8 mouse cellular contexts compared by ENCODE assay signal in genomic region chr1:20951799-20952198, GRCm38 (mm10). TPM values are rescaled to one million over a fixed set of nuclear protein-coding genes. Genes with fewer than 3 reads are reported as not detected.
DNase-seq lines count a peak whose midpoint lies in the region; ATAC-seq lines count a peak whose summit lies in the region.

No protein-coding gene starts in this region.

- ATAC-seq in lung, embryonic 16.5 days (ENCODE audit: low read depth): no peak; the same call in 1 of the 2 replicates
- peak; percentile 35; the same call in 1 of the 2 replicates for ATAC-seq in erythroid progenitor cell, adult 5-6 weeks (replicated peaks; ENCODE audit: low FRiP score, poor library complexity, severe bottlenecking)
- no peak for ATAC-seq in limb, embryonic 15.5 days (ENCODE audit: insufficient number of reproducible peaks, low FRiP score, low TSS enrichment, low read depth)
- ATAC-seq in stomach, embryonic 14.5 days (ENCODE audit: insufficient number of reproducible peaks, insufficient read depth, low FRiP score, low read depth): no peak

- no peaks in the 10 kb centered on the region for H3K27me3 ChIP-seq in lung, embryonic 16.5 days (ENCODE audit: control insufficient read depth, insufficient read depth, low read depth, low read length)
- no peaks in the 10 kb centered on the region for H3K27me3 ChIP-seq in limb, embryonic 15.5 days
- H3K27me3 ChIP-seq in stomach, embryonic 14.5 days (ENCODE audit: control insufficient read depth, insufficient read depth, low read length): no peaks in the 10 kb centered on the region

- 0 out of 2 replicates have a peak, but pooled peaks cover 3% of the 10 kb centered on the region for H3K4me1 ChIP-seq in lung, embryonic 16.5 days (replicated peaks; ENCODE audit: control insufficient read depth, insufficient read depth, low read length)
- H3K4me1 ChIP-seq in limb, embryonic 15.5 days: peaks cover 11% of the 10 kb centered on the region
- peaks cover 2% of the 10 kb centered on the region; the same call in 1 of the 2 replicates for H3K4me1 ChIP-seq in stomach, embryonic 14.5 days (ENCODE audit: control insufficient read depth, insufficient read depth, low read length)

- 0 out of 2 replicates have a peak overlapping the region, but pooled peaks have one; percentile 12 for H3K27ac ChIP-seq in lung, embryonic 16.5 days (ENCODE audit: low read length)
- H3K27ac ChIP-seq in limb, embryonic 15.5 days: peak overlapping the region; percentile 81
- H3K27ac ChIP-seq in stomach, embryonic 14.5 days (ENCODE audit: low read length): 0 out of 2 replicates have a peak overlapping the region, but pooled peaks have one; percentile 28

- peak overlapping the region; percentile 69 for H3K4me2 ChIP-seq in lung, embryonic 16.5 days (ENCODE audit: low read depth, low read length)
- H3K4me2 ChIP-seq in limb, embryonic 15.5 days: peak overlapping the region; percentile 74
- peak overlapping the region; percentile 69 for H3K4me2 ChIP-seq in stomach, embryonic 14.5 days (replicated peaks; ENCODE audit: low read depth, low read length)

- peak overlapping the region; percentile 62 for H3K9ac ChIP-seq in lung, embryonic 16.5 days (ENCODE audit: low read length)
- H3K9ac ChIP-seq in limb, embryonic 15.5 days: peak overlapping the region; percentile 62
- H3K9ac ChIP-seq in stomach, embryonic 14.5 days (replicated peaks; ENCODE audit: low read depth, low read length): peak overlapping the region; percentile 51

- H3K9me3 ChIP-seq in lung, embryonic 16.5 days (ENCODE audit: control insufficient read depth, low read length): no peaks in the 10 kb centered on the region
- no peaks in the 10 kb centered on the region for H3K9me3 ChIP-seq in limb, embryonic 15.5 days
- no peaks in the 10 kb centered on the region for H3K9me3 ChIP-seq in stomach, embryonic 14.5 days (ENCODE audit: control insufficient read depth, low read depth, low read length)

- no peak for DNase-seq in lung, postnatal 14 days
- no peak for DNase-seq in urinary bladder, postnatal 25 days (ENCODE audit: low spot score)
- no peak for DNase-seq in cerebellum, adult 9-10 months
- no peak for DNase-seq in spleen, postnatal 14 days (ENCODE audit: low spot score in 2 of 2)

- WGBS in lung, embryonic 16.5 days: 5% methylated on average over 16 of the region's 16 CpGs
- 5% methylated on average over 16 of the region's 16 CpGs for WGBS in limb, embryonic 15.5 days
- 4% methylated on average over 16 of the region's 16 CpGs for WGBS in stomach, embryonic 14.5 days

- peak overlapping the region; percentile 62 for H3K4me3 ChIP-seq in lung, embryonic 16.5 days (ENCODE audit: low read length)
- H3K4me3 ChIP-seq in limb, embryonic 15.5 days: peak overlapping the region; percentile 67
- H3K4me3 ChIP-seq in stomach, embryonic 14.5 days (ENCODE audit: low read depth, low read length): peak overlapping the region; percentile 35

- no peaks in the 10 kb centered on the region for H3K36me3 ChIP-seq in lung, embryonic 16.5 days (ENCODE audit: control insufficient read depth, insufficient read depth, low read length)
- no peaks in the 10 kb centered on the region for H3K36me3 ChIP-seq in limb, embryonic 15.5 days
- H3K36me3 ChIP-seq in stomach, embryonic 14.5 days (ENCODE audit: control insufficient read depth, insufficient read depth, low read length): no peaks in the 10 kb centered on the region

RNA-seq across cellular contexts. Expression of gene Efhc1, which starts 0.4 kb away (rescaled TPM):
- 8.1 and 9.9 TPM in 2 replicates for polyA plus RNA-seq in lung, embryonic 16.5 days (2015; fragmentation: Nextera tagmentation; extraction: Ambion mirVana)
- total RNA-seq in erythroid progenitor cell, adult 5-6 weeks (2015; ENCODE audit: low replicate concordance): not detected in 2 replicates
- not detected in 2 replicates for total RNA-seq in erythroid progenitor cell, adult 5-6 weeks (2017; ENCODE audit: low replicate concordance)
- 2.9 and 3.4 TPM in 2 replicates for polyA plus RNA-seq in limb, embryonic 15.5 days (2015; fragmentation: Nextera tagmentation; extraction: Ambion mirVana)
- 3.4 and 3.6 TPM in 2 replicates for polyA plus RNA-seq in stomach, embryonic 14.5 days (2014; fragmentation: Nextera tagmentation; extraction: Ambion mirVana)

Comparison
In these comparisons a context has a peak if more than half of its experiments do, and no peak if none do; other contexts are left out.
1. H3K27ac ChIP-seq: peak in every context shown above with its lines; median percentile 81 in limb, embryonic 15.5 days; 28 in stomach, embryonic 14.5 days; 12 in lung, embryonic 16.5 days.